Mouse (Mus musculus) forelimb bud, embryonic 11.5 days (tissue): Measurements from ENCODE around the gene Gm21783.
"Not testable (repeated sequence)": the region's sequence is repeated elsewhere in the genome, so short reads cannot be mapped to it uniquely, and the experiment has no call there.

Experiments
- DNase-seq: peaks from one replicate; pipeline ENCODE4 v3.0.0-alpha.2; 2012; ENCODE audit warnings: low read depth, low spot score

Gene Gm21783

DNA sequence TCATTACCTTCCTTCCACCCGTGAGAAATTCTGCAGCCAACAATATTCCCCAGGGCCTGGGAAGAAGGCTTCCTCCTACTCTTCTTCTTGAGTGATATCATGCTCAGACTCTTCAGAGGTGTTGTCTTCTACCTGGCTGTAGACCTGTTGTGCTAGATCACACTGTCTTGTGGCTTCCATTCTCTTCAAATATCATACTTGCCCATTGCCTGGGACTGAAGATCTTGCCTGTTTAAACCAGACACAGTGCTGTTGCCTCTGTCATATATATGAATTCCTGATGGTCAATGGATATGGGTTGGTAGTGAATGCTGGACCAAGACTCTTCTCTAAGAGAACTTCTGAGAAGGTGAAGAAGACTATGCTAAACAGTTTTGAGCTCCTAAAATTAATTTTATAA, at the start of gene Gm21783:
TSS of gene Gm21783 (minus strand) at position 101 of the 400 bp plus-strand sequence.
- not testable (repeated sequence) for DNase-seq
